Mouse (Mus musculus): ENCODE results near the gene Ppfia3. TPM values are rescaled to one million over a fixed set of nuclear protein-coding genes. Genes with fewer than 3 reads are reported as not detected.
A peak's percentile ranks its signal among the peaks of the same experiment; 100 is the strongest.

Gene Ppfia3
- polyA plus RNA-seq, 1 experiment, result 7.2 TPM

GRCm38 (mm10) chr7:45395578-45396336, 28.9 kb upstream of the Ppfia3 start, which contains the start of gene Snrnp70:
Snrnp70 (minus strand) TSS chr7:45395742.
- H3K4me3 ChIP-seq (ENCODE audit: low read depth, low read length), result peak within 1 kb of the TSS; percentile 79
- TF ChIP-seq POLR2A (IDR thresholded peaks at IDR 0.05; ENCODE audit: insufficient read depth, low read length), result peak; percentile 72
- 0 out of 2 replicates have a peak, but pooled peaks have one; percentile 1 for TF ChIP-seq EP300 (IDR thresholded peaks at IDR 0.05; ENCODE audit: insufficient read depth, low read depth, low read length)
- TF ChIP-seq CTCF (IDR thresholded peaks at IDR 0.05; ENCODE audit: low read depth, low read length), result no peak
- H3K9me3 ChIP-seq (replicated peaks; ENCODE audit: control insufficient read depth, insufficient read depth, low read length, poor library complexity, severe bottlenecking), result no peaks in the 10 kb centered on the region
- no peaks in the 10 kb centered on the region for H3K27me3 ChIP-seq (ENCODE audit: control insufficient read depth, insufficient read depth, low read length, poor library complexity, severe bottlenecking)
- H3K9ac ChIP-seq (ENCODE audit: low read depth, poor library complexity, severe bottlenecking), result peak within 1 kb of the TSS; percentile 86
- H3K4me1 ChIP-seq (ENCODE audit: control insufficient read depth, insufficient read depth, low read length), result peaks cover 9% of the 10 kb centered on the region
- peak within 1 kb of the TSS; percentile 77 for H3K27ac ChIP-seq (ENCODE audit: insufficient read depth, low read length)
- H3K36me3 ChIP-seq (ENCODE audit: control insufficient read depth, insufficient read depth, low read length, poor library complexity, severe bottlenecking), result peaks cover 35% of the 10 kb centered on the region

GRCm38 (mm10) chr7:45395129-45395541, 28.3 kb upstream of the Ppfia3 start:
- Histone ChIP-seq H3K36me3 (ENCODE audit: control insufficient read depth, insufficient read depth, low read length, poor library complexity, severe bottlenecking) (peaks cover 41% of the 10 kb centered on the region), H3K9me3 (replicated peaks; ENCODE audit: control insufficient read depth, insufficient read depth, low read length, poor library complexity, severe bottlenecking) (no peaks in the 10 kb centered on the region), H3K27me3 (ENCODE audit: control insufficient read depth, insufficient read depth, low read length, poor library complexity, severe bottlenecking) (no peaks in the 10 kb centered on the region), H3K9ac (ENCODE audit: low read depth, poor library complexity, severe bottlenecking) (peak overlapping the region; percentile 86), H3K4me1 (ENCODE audit: control insufficient read depth, insufficient read depth, low read length) (peaks cover 9% of the 10 kb centered on the region), H3K4me3 (ENCODE audit: low read depth, low read length) (peak overlapping the region; percentile 79), H3K27ac (ENCODE audit: insufficient read depth, low read length) (peak overlapping the region; percentile 75)
- TF ChIP-seq POLR2A (IDR thresholded peaks at IDR 0.05; ENCODE audit: insufficient read depth, low read length) (no peak), EP300 (IDR thresholded peaks at IDR 0.05; ENCODE audit: insufficient read depth, low read depth, low read length) (no peak), CTCF (IDR thresholded peaks at IDR 0.05; ENCODE audit: low read depth, low read length) (no peak)

- Histone ChIP-seq H3K36me3 (ENCODE audit: control insufficient read depth, insufficient read depth, low read length, poor library complexity, severe bottlenecking) (peaks cover 97% of the 10 kb centered on the region), H3K27me3 (ENCODE audit: control insufficient read depth, insufficient read depth, low read length, poor library complexity, severe bottlenecking) (no peaks in the 10 kb centered on the region), H3K9ac (ENCODE audit: low read depth, poor library complexity, severe bottlenecking) (no peak overlapping the region), H3K9me3 (replicated peaks; ENCODE audit: control insufficient read depth, insufficient read depth, low read length, poor library complexity, severe bottlenecking) (no peaks in the 10 kb centered on the region), H3K4me3 (ENCODE audit: low read depth, low read length) (no peak overlapping the region), H3K4me1 (ENCODE audit: control insufficient read depth, insufficient read depth, low read length) (no peaks in the 10 kb centered on the region), H3K27ac (ENCODE audit: insufficient read depth, low read length) (no peak overlapping the region)
- TF ChIP-seq CTCF (IDR thresholded peaks at IDR 0.05; ENCODE audit: low read depth, low read length) (peak; percentile 9), EP300 (IDR thresholded peaks at IDR 0.05; ENCODE audit: insufficient read depth, low read depth, low read length) (no peak)
Observed at GRCm38 (mm10) chr7:45386077-45386476, 19.3 kb upstream of the Ppfia3 start.

GRCm38 (mm10) chr7:45376057-45376456, 9.2 kb upstream of the Ppfia3 start:
- Histone ChIP-seq H3K9ac (ENCODE audit: low read depth, poor library complexity, severe bottlenecking) (no peak overlapping the region), H3K27me3 (ENCODE audit: control insufficient read depth, insufficient read depth, low read length, poor library complexity, severe bottlenecking) (no peaks in the 10 kb centered on the region), H3K4me3 (ENCODE audit: low read depth, low read length) (no peak overlapping the region), H3K27ac (ENCODE audit: insufficient read depth, low read length) (no peak overlapping the region), H3K9me3 (replicated peaks; ENCODE audit: control insufficient read depth, insufficient read depth, low read length, poor library complexity, severe bottlenecking) (no peaks in the 10 kb centered on the region), H3K36me3 (ENCODE audit: control insufficient read depth, insufficient read depth, low read length, poor library complexity, severe bottlenecking) (peaks cover 63% of the 10 kb centered on the region), H3K4me1 (ENCODE audit: control insufficient read depth, insufficient read depth, low read length) (no peaks in the 10 kb centered on the region)
- TF ChIP-seq CTCF (IDR thresholded peaks at IDR 0.05; ENCODE audit: low read depth, low read length), result no peak
- no peak for TF ChIP-seq POLR2A (IDR thresholded peaks at IDR 0.05; ENCODE audit: insufficient read depth, low read length)
- no peak for TF ChIP-seq EP300 (IDR thresholded peaks at IDR 0.05; ENCODE audit: insufficient read depth, low read depth, low read length)

- no peak overlapping the region for H3K27ac ChIP-seq (ENCODE audit: insufficient read depth, low read length)
- H3K4me3 ChIP-seq (ENCODE audit: low read depth, low read length), result no peak overlapping the region
- H3K9ac ChIP-seq (ENCODE audit: low read depth, poor library complexity, severe bottlenecking), result no peak overlapping the region
- no peaks in the 10 kb centered on the region for H3K27me3 ChIP-seq (ENCODE audit: control insufficient read depth, insufficient read depth, low read length, poor library complexity, severe bottlenecking)
- no peak for TF ChIP-seq POLR2A (IDR thresholded peaks at IDR 0.05; ENCODE audit: insufficient read depth, low read length)
- TF ChIP-seq EP300 (IDR thresholded peaks at IDR 0.05; ENCODE audit: insufficient read depth, low read depth, low read length), result no peak
- no peak for TF ChIP-seq CTCF (IDR thresholded peaks at IDR 0.05; ENCODE audit: low read depth, low read length)
- no peaks in the 10 kb centered on the region for H3K9me3 ChIP-seq (replicated peaks; ENCODE audit: control insufficient read depth, insufficient read depth, low read length, poor library complexity, severe bottlenecking)
- H3K36me3 ChIP-seq (ENCODE audit: control insufficient read depth, insufficient read depth, low read length, poor library complexity, severe bottlenecking), result peaks cover 49% of the 10 kb centered on the region
- H3K4me1 ChIP-seq (ENCODE audit: control insufficient read depth, insufficient read depth, low read length), result no peaks in the 10 kb centered on the region
Observed at GRCm38 (mm10) chr7:45374620-45375019, 7.8 kb upstream of the Ppfia3 start.

- TF ChIP-seq POLR2A (IDR thresholded peaks at IDR 0.05; ENCODE audit: insufficient read depth, low read length) (no peak), CTCF (IDR thresholded peaks at IDR 0.05; ENCODE audit: low read depth, low read length) (no peak), EP300 (IDR thresholded peaks at IDR 0.05; ENCODE audit: insufficient read depth, low read depth, low read length) (no peak)
- Histone ChIP-seq H3K27me3 (ENCODE audit: control insufficient read depth, insufficient read depth, low read length, poor library complexity, severe bottlenecking) (no peaks in the 10 kb centered on the region), H3K4me3 (ENCODE audit: low read depth, low read length) (no peak overlapping the region), H3K36me3 (ENCODE audit: control insufficient read depth, insufficient read depth, low read length, poor library complexity, severe bottlenecking) (peaks cover 31% of the 10 kb centered on the region), H3K9ac (ENCODE audit: low read depth, poor library complexity, severe bottlenecking) (no peak overlapping the region), H3K4me1 (ENCODE audit: control insufficient read depth, insufficient read depth, low read length) (no peaks in the 10 kb centered on the region), H3K27ac (ENCODE audit: insufficient read depth, low read length) (no peak overlapping the region), H3K9me3 (replicated peaks; ENCODE audit: control insufficient read depth, insufficient read depth, low read length, poor library complexity, severe bottlenecking) (no peaks in the 10 kb centered on the region)
Observed at GRCm38 (mm10) chr7:45372371-45372770, 5.6 kb upstream of the Ppfia3 start.
